Mouse (Mus musculus): ENCODE measurements at regions not wholly inside any gene's neighbourhood (a gene's known extent, or its start where the extent isn't known, plus 50 kb on each side); places are given as distances from the start of the nearest gene placed in this dataset.

- no peak for DNase-seq (ENCODE audit: low spot score)
Measured at GRCm38 (mm10) chr2:46468936-46469629, 1351.9 kb upstream of the Zeb2 start.

GRCm38 (mm10) chr2:46465389-46465788, 1348.2 kb upstream of the Zeb2 start:
- DNase-seq (ENCODE audit: low spot score), result no peak

- DNase-seq (ENCODE audit: low spot score), result no peak
Measured at GRCm38 (mm10) chr2:46464913-46465312, 1347.7 kb upstream of the Zeb2 start.

GRCm38 (mm10) chr2:46462670-46463069, 1345.5 kb upstream of the Zeb2 start:
- no peak for DNase-seq (ENCODE audit: low spot score)

GRCm38 (mm10) chr2:46450698-46451097, 1333.5 kb upstream of the Zeb2 start:
- DNase-seq (ENCODE audit: low spot score), result no peak

- DNase-seq (ENCODE audit: low spot score), result no peak
Measured at GRCm38 (mm10) chr2:46445306-46445705, 1328.1 kb upstream of the Zeb2 start.

GRCm38 (mm10) chr2:46443686-46444180, 1326.5 kb upstream of the Zeb2 start:
- no peak for DNase-seq (ENCODE audit: low spot score)

GRCm38 (mm10) chr2:46443061-46443685, 1326.0 kb upstream of the Zeb2 start:
- DNase-seq (ENCODE audit: low spot score), result no peak

GRCm38 (mm10) chr2:46442576-46442975, 1325.4 kb upstream of the Zeb2 start:
- DNase-seq (ENCODE audit: low spot score), result no peak

- DNase-seq (ENCODE audit: low spot score), result no peak
Measured at GRCm38 (mm10) chr2:46441927-46442326, 1324.7 kb upstream of the Zeb2 start.

GRCm38 (mm10) chr2:46441348-46441747, 1324.2 kb upstream of the Zeb2 start:
- DNase-seq (ENCODE audit: low spot score), result no peak

- DNase-seq (ENCODE audit: low spot score), result no peak
Measured at GRCm38 (mm10) chr2:46440038-46440437, 1322.8 kb upstream of the Zeb2 start.

- no peak for DNase-seq (ENCODE audit: low spot score)
Measured at GRCm38 (mm10) chr2:46418281-46418680, 1301.1 kb upstream of the Zeb2 start.

- no peak for DNase-seq (ENCODE audit: low spot score)
Measured at GRCm38 (mm10) chr2:46402373-46403114, 1285.3 kb upstream of the Zeb2 start.

- no peak for DNase-seq (ENCODE audit: low spot score)
Measured at GRCm38 (mm10) chr2:46394161-46394560, 1277.0 kb upstream of the Zeb2 start.

- no peak for DNase-seq (ENCODE audit: low spot score)
Measured at GRCm38 (mm10) chr2:46372847-46373461, 1255.8 kb upstream of the Zeb2 start.

- no peak for DNase-seq (ENCODE audit: low spot score)
Measured at GRCm38 (mm10) chr2:46371755-46372154, 1254.6 kb upstream of the Zeb2 start.

GRCm38 (mm10) chr2:46370949-46371348, 1253.8 kb upstream of the Zeb2 start:
- no peak for DNase-seq (ENCODE audit: low spot score)

GRCm38 (mm10) chr2:46368882-46369281, 1251.7 kb upstream of the Zeb2 start:
- no peak for DNase-seq (ENCODE audit: low spot score)

GRCm38 (mm10) chr2:46366135-46366485, 1248.9 kb upstream of the Zeb2 start:
- no peak for DNase-seq (ENCODE audit: low spot score)

- no peak for DNase-seq (ENCODE audit: low spot score)
Measured at GRCm38 (mm10) chr2:46365428-46366134, 1248.4 kb upstream of the Zeb2 start.

Measured in testis, postnatal 10 days (tissue).